Mouse (Mus musculus): ENCODE measurements at regions not wholly inside any gene's neighbourhood (a gene's known extent, or its start where the extent isn't known, plus 50 kb on each side); places are given as distances from the start of the nearest gene placed in this dataset.
A peak's percentile ranks its signal among the peaks of the same experiment; 100 is the strongest.

GRCm38 (mm10) chr10:60888541-60888940 is 57.2 kb upstream of the Unc5b start:
- no peak for DNase-seq

GRCm38 (mm10) chr10:60885348-60886275 is 54.2 kb upstream of the Unc5b start:
- DNase-seq: peak; percentile 68

GRCm38 (mm10) chr10:60884806-60885205 is 53.4 kb upstream of the Unc5b start:
- DNase-seq: no peak
